Mouse (Mus musculus) kidney, adult 2 months (tissue): ENCODE data around the gene Rbm7.

Source experiments
- CTCF ChIP-seq: fragments of 200-500 bp; conservative IDR thresholded peaks from 2 replicates; pipeline ENCODE4 v1.5.1; 2011; ENCODE audit warnings: low read depth, mild to moderate bottlenecking, control low read depth, low read length, moderate library complexity, mixed read lengths; ENCODE audit not compliant: insufficient read depth, insufficient read length
- POLR2A ChIP-seq: fragments of 200-500 bp; IDR thresholded peaks from one replicate; pipeline ENCODE4 v1.6.1; 2011; ENCODE audit warnings: low read depth, low read length, control low read depth

DNA sequence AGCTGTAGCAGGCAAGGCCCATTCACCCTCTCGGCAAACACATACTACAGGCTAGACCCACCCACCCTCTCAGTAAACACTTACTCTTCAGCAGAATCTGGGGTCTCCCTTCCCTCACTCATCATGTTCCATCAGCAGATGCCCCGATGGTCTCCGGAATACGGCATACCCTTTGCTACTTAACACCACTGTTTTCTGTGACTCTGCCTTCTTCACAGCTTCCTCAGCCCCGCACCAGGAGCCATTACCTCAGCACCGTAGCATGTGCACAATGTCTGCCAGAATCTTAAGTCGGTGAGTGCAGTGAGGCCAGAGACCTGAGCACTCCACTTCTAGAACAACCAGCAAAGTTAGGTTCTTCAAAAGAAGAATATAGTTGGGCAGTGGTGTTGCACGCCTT lies 34.4 kb downstream of the Rbm7 start:
- TF ChIP-seq POLR2A (no peak), CTCF (no peak)
